Mouse (Mus musculus) CH12.LX (cell line): ENCODE results near the gene Gpr180. TPM values are rescaled to one million over a fixed set of nuclear protein-coding genes. Genes with fewer than 3 reads are reported as not detected.

Experiments
- DNase-seq: peaks from one replicate; pipeline ENCODE4 v3.0.0-alpha.2; 2013; ENCODE audit errors: extremely low read depth
- H3K27ac ChIP-seq: 2 replicates; pipeline ENCODE4 v1.5.1; 2012; ENCODE audit warnings: low read depth, mild to moderate bottlenecking, control low read depth, moderate library complexity; ENCODE audit not compliant: insufficient read depth
- H3K27me3 ChIP-seq: replicated peaks from 2 replicates; pipeline ENCODE3; 2012; ENCODE audit warnings: inconsistent platforms
- H3K36me3 ChIP-seq, 2 experiments: replicated peaks in 1 of 2; 2 replicates each; pipeline versions ENCODE3 to v1.6.1; 2012; ENCODE audit warnings: inconsistent platforms in 1 of 2, low read length in 1 of 2, mild to moderate bottlenecking in 1 of 2, mixed read lengths in 1 of 2, moderate library complexity in 1 of 2; ENCODE audit not compliant: control insufficient read depth in 1 of 2, insufficient read depth in 1 of 2
- H3K4me1 ChIP-seq, 2 experiments: 2 replicates each; pipeline ENCODE4 v1.6.1; 2012; ENCODE audit warnings: inconsistent platforms in 1 of 2, moderate library complexity in 1 of 2; ENCODE audit not compliant: insufficient read depth in 2 of 2, control insufficient read depth in 1 of 2
- H3K4me2 ChIP-seq: 2 replicates; pipeline ENCODE4 v1.6.1; 2012; ENCODE audit warnings: low read depth, mild to moderate bottlenecking, control low read depth; ENCODE audit not compliant: poor library complexity, insufficient read depth, severe bottlenecking
- H3K4me3 ChIP-seq, 3 experiments: fragments of 150-350 bp in 1 of 3; sonication (generic) in 1 of 3; replicated peaks in 1 of 3; 2 replicates each; pipeline versions ENCODE3 to v1.5.1; 2011 to 2012; ENCODE audit warnings: low read depth in 2 of 3, low read length in 2 of 3, mild to moderate bottlenecking in 2 of 3, moderate library complexity in 2 of 3, control low read depth in 1 of 3, improper control_type of control experiment in 1 of 3, inconsistent platforms in 1 of 3, mixed read lengths in 1 of 3; ENCODE audit not compliant: poor library complexity in 1 of 3
- H3K79me2 ChIP-seq: replicated peaks from 2 replicates; pipeline ENCODE4 v1.6.1; 2012; ENCODE audit warnings: mild to moderate bottlenecking, moderate library complexity; ENCODE audit not compliant: control insufficient read depth, poor library complexity, insufficient read depth, severe bottlenecking; ENCODE audit errors: extremely low read depth
- H3K9ac ChIP-seq: 2 replicates; pipeline ENCODE4 v1.6.1; 2012; ENCODE audit warnings: low read depth, mild to moderate bottlenecking, control low read depth, moderate library complexity; ENCODE audit not compliant: insufficient read depth
- H3K9me3 ChIP-seq: replicated peaks from 2 replicates; pipeline ENCODE3; 2012; ENCODE audit warnings: low read length, inconsistent platforms, mixed read lengths
- CHD1 ChIP-seq: IDR thresholded peaks from 2 replicates; pipeline ENCODE4 v1.6.1; 2012; ENCODE audit warnings: low read depth, low read length, improper control_type of control experiment, inconsistent platforms
- CHD2 ChIP-seq: IDR thresholded peaks from 2 replicates; pipeline ENCODE4 v1.6.1; 2011; ENCODE audit warnings: low read length, improper control_type of control experiment
- MAFK ChIP-seq: IDR thresholded peaks from 2 replicates; pipeline ENCODE4 v1.6.1; 2011; ENCODE audit warnings: low read length, improper control_type of control experiment; ENCODE audit not compliant: insufficient replicate concordance
- MXI1 ChIP-seq: IDR thresholded peaks from 2 replicates; pipeline ENCODE4 v1.6.1; 2011; ENCODE audit warnings: mild to moderate bottlenecking, low read depth, low read length, improper control_type of control experiment
- NELFE ChIP-seq: IDR thresholded peaks from 2 replicates; pipeline ENCODE4 v1.6.1; 2011; ENCODE audit warnings: low read depth, low read length, improper control_type of control experiment
- NRF1 ChIP-seq: IDR thresholded peaks from 2 replicates; pipeline ENCODE4 v1.6.1; 2014; ENCODE audit warnings: low read depth, mild to moderate bottlenecking, inconsistent platforms, low read length, improper control_type of control experiment, moderate library complexity
- RAD21 ChIP-seq: IDR thresholded peaks from 2 replicates; pipeline ENCODE4 v1.6.1; 2011; ENCODE audit warnings: low read depth, mild to moderate bottlenecking, low read length, improper control_type of control experiment, moderate library complexity
- RCOR1 ChIP-seq: conservative IDR thresholded peaks from 2 replicates; pipeline ENCODE4 v1.6.1; 2012; ENCODE audit warnings: low read depth, mild to moderate bottlenecking, inconsistent platforms, low read length, improper control_type of control experiment
- SMC3 ChIP-seq: IDR thresholded peaks from 2 replicates; pipeline ENCODE4 v1.6.1; 2011; ENCODE audit warnings: low read depth, low read length, improper control_type of control experiment
- ZMIZ1 ChIP-seq: IDR thresholded peaks from 2 replicates; pipeline ENCODE4 v1.6.1; 2012; ENCODE audit warnings: low read depth, mild to moderate bottlenecking, inconsistent platforms, low read length, improper control_type of control experiment
- ZNF384 ChIP-seq: IDR thresholded peaks from 2 replicates; pipeline ENCODE4 v1.6.1; 2012; ENCODE audit warnings: low read depth, low read length, improper control_type of control experiment, inconsistent platforms
- dilution Hi-C: fragments of 300-500 bp; cut with MboI; formaldehyde crosslinking; loops from 2 replicates; pipeline ENCODE4 v1.14.3; 2020; ENCODE audit warnings: low sequenced_read_pairs; ENCODE audit not compliant: extremely low pct_unique_long_range_greater_than_20kb, extremely low pct_ligation_motif_present
- in situ Hi-C: fragments of 300-500 bp; cut with MboI; formaldehyde crosslinking; loops from 3 replicates; pipeline ENCODE4 v1.14.3; 2019; ENCODE audit warnings: low sequenced_read_pairs, low pct_ligation_motif_present, low pct_unique_long_range_greater_than_20kb, mixed read lengths
- polyA plus RNA-seq: library from polyadenylated mRNA; unstranded; fragments of >175 nt; gene quantifications from 2 replicates; pipeline ENCODE4 v1.2.1, GENCODE M21; 2012; ENCODE audit warnings: low read depth; ENCODE audit not compliant: insufficient read length
- total RNA-seq, 2 experiments: library from RNA; depleted of rRNA; stranded (reverse); fragments of 300-350 nt in 1 of 2; fragments of >200 nt in 1 of 2; gene quantifications; 2 replicates each; pipeline ENCODE4 v1.2.3; 2012 to 2014

Gene Gpr180
- total and polyA plus RNA-seq, 3 experiments: 11.7 to 15.8 (median 14.0) TPM

DNA sequence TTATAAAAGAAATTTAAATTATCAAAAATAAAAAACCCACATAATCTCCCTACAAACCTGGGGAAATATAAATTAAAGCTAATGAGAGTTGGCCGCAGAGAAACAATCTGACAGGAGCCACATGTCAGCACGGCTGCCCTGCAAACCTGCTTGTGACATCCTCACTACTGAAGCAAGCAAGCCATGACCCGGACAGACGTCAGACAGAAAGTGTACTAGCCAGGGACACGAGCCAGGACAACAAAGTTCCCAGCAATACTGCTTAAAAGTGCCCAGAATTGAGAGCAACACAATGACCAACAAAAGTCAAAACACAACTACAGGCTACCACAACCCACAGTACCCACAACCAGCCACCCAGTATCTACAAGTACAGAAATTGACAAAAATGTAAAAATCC lies 10.7 kb upstream of the Gpr180 start:
- no peak overlapping the region for H3K9ac ChIP-seq
- H3K9me3 ChIP-seq: no peaks in the 10 kb centered on the region
- dilution Hi-C loops (no loop called here), in situ Hi-C loops (no loop called here)
- H3K4me2 ChIP-seq: no peak overlapping the region
- H3K36me3 ChIP-seq: peaks cover 57 to 87% of the 10 kb centered on the region in 2 experiments
- TF ChIP-seq CHD2 (no peak), ZMIZ1 (no peak), RCOR1 (no peak), NELFE (no peak), MXI1 (no peak), ZNF384 (no peak), SMC3 (no peak), MAFK (no peak)
- DNase-seq: no peak
- H3K4me1 ChIP-seq: peaks cover 2 to 7% of the 10 kb centered on the region in 2 experiments
- no peaks in the 10 kb centered on the region for H3K27me3 ChIP-seq
- no peak overlapping the region for H3K4me3 ChIP-seq
- H3K79me2 ChIP-seq: peaks cover 2% of the 10 kb centered on the region; the same call in 1 of the 2 replicates
- H3K27ac ChIP-seq: no peak overlapping the region

DNA sequence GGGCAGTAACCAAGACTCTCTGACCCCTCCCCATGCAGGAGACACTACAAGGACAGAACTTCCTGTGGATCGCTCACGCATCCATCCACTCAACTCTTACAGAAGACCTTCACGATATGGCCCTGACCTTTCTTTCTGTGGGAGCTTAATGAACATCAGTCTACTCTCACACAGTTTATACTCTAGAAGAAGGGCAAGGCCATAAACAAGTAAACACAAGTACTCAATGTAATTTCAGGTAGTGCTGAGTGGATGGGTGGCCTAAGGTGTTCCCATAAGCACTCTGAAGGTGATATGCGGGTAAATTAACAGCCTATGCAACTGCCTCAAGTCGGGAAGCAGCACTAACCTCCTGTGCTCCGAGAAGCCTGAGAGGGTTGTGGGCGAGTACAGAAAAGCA lies 5.5 kb upstream of the Gpr180 start:
- in situ Hi-C loops (loop anchor here (10.0 kb wide), 1 partner anchor 97 kb away; no protein-coding TSS in a partner anchor), dilution Hi-C loops (no loop called here)
- DNase-seq: no peak
- H3K9me3 ChIP-seq: peaks cover 9% of the 10 kb centered on the region
- peaks cover 18 to 39% of the 10 kb centered on the region in 2 experiments for H3K36me3 ChIP-seq
- H3K27me3 ChIP-seq: peaks cover 2% of the 10 kb centered on the region
- peak overlapping the region; percentile 99 for H3K4me2 ChIP-seq
- H3K27ac ChIP-seq: no peak overlapping the region
- no peak for TF ChIP-seq RAD21
- peak overlapping the region; percentile 90 for H3K9ac ChIP-seq
- H3K4me3 ChIP-seq: peak overlapping the region; percentile 86 to 99 (median 93)
- peaks cover 7 to 21% of the 10 kb centered on the region in 2 experiments for H3K4me1 ChIP-seq
- peaks cover 13% of the 10 kb centered on the region for H3K79me2 ChIP-seq

DNA sequence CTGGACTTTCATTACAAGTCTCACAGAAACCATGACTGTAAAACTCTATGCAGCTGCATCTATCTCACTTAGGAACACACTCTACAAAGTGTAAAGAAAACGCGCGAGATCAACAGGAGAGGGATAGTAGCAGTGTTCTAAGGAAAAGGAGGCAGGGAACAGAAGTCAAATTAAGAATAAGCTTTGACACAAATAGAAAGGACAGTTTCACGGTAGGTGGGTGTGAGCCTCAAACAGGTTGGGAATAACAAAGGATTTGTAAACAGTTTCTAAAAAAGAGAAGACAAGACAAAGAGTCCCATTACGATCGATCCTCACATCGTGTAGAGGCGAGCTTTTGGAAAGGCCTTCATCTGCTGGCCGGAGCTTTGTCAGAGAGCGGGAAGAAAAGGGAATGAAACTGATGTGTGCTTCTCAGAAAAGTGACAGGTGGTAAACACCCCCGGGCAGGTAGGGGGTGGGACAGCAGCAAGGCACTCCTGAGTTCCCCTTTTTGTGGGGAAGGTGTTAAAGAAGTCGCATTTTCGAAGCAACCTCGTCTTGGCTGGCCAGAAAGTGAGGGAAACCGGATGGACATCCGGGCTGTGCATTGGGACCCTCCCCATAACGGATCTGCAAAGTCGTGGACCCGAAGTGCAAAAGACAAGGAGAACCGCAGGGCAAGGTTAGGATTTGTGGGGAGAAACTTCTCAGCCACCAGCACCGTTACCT lies 4.9 kb upstream of the Gpr180 start:
- in situ Hi-C loops: loop anchor here (10.0 kb wide), 1 partner anchor 97 kb away; no protein-coding TSS in a partner anchor
- dilution Hi-C loops: no loop called here

More for the DNA sequence above, 4.9 kb upstream of the Gpr180 start:
- H3K9me3 ChIP-seq: peaks cover 9% of the 10 kb centered on the region
- H3K4me3 ChIP-seq: peak overlapping the region; percentile 86 to 99 (median 93)
- 0 out of 2 replicates have a peak overlapping the region, but pooled peaks have one; percentile 9 for H3K27ac ChIP-seq
- H3K4me2 ChIP-seq: peak overlapping the region; percentile 99
- H3K79me2 ChIP-seq: peaks cover 13% of the 10 kb centered on the region
- peaks cover 2% of the 10 kb centered on the region for H3K27me3 ChIP-seq
- no peak for DNase-seq
- TF ChIP-seq CHD1 (0 out of 2 replicates have a peak, but pooled peaks have one; percentile 19), NRF1 (no peak)
- H3K36me3 ChIP-seq: peaks cover 12 to 33% of the 10 kb centered on the region in 2 experiments
- peaks cover 7 to 23% of the 10 kb centered on the region in 2 experiments for H3K4me1 ChIP-seq
- peak overlapping the region; percentile 90 for H3K9ac ChIP-seq
